Mouse (Mus musculus) lung, postnatal 0 days (tissue): ENCODE measurements around the gene Rbm24. TPM values are rescaled to one million over a fixed set of nuclear protein-coding genes. Genes with fewer than 3 reads are reported as not detected.

Experiments
- ATAC-seq: fragments of 200-750 bp; cut with Nextera tagmentation; 2 replicates; pipeline ENCODE4 v1.8.0; 2017; ENCODE audit warnings: moderate library complexity
- DNase-seq: peaks from one replicate; pipeline ENCODE4 v3.0.0-alpha.2; 2016; ENCODE audit warnings: low spot score
- H3K27ac ChIP-seq: fragments of 300-500 bp; sonication (generic); 2 replicates; pipeline ENCODE4 v1.5.1; 2014; ENCODE audit warnings: antibody characterized with exemption, mild to moderate bottlenecking, low read length, mixed read lengths
- H3K27me3 ChIP-seq: fragments of 300-500 bp; sonication (generic); replicated peaks from 2 replicates; pipeline ENCODE4 v1.6.1; 2014; ENCODE audit warnings: low read length, mixed read lengths; ENCODE audit not compliant: insufficient read depth
- H3K36me3 ChIP-seq: fragments of 300-500 bp; sonication (generic); 2 replicates; pipeline ENCODE4 v1.6.1; 2014; ENCODE audit warnings: low read length, mixed read lengths; ENCODE audit not compliant: insufficient read depth
- H3K4me1 ChIP-seq: fragments of 300-500 bp; sonication (generic); 2 replicates; pipeline ENCODE4 v1.6.1; 2014; ENCODE audit warnings: antibody characterized with exemption, low read depth, low read length, mixed read lengths; ENCODE audit not compliant: insufficient read depth
- H3K4me2 ChIP-seq: fragments of 300-500 bp; sonication (generic); replicated peaks from 2 replicates; pipeline ENCODE4 v1.6.1; 2014; ENCODE audit warnings: low read depth, mild to moderate bottlenecking, low read length, moderate library complexity, mixed read lengths
- H3K4me3 ChIP-seq: fragments of 300-500 bp; sonication (generic); 2 replicates; pipeline ENCODE4 v1.5.1; 2014; ENCODE audit warnings: low read depth, low read length
- H3K9ac ChIP-seq: fragments of 300-500 bp; sonication (generic); replicated peaks from 2 replicates; pipeline ENCODE4 v1.6.1; 2014; ENCODE audit warnings: low read depth, mild to moderate bottlenecking
- H3K9me3 ChIP-seq: fragments of 300-500 bp; sonication (generic); 2 replicates; pipeline ENCODE4 v1.6.1; 2016; ENCODE audit warnings: low read length, mixed read lengths
- CTCF ChIP-seq: IDR thresholded peaks from 2 replicates; pipeline ENCODE4 v1.5.1; 2016; ENCODE audit warnings: antibody characterized with exemption, mild to moderate bottlenecking
- EP300 ChIP-seq: IDR thresholded peaks from 2 replicates; pipeline ENCODE4 v1.6.1; 2016; ENCODE audit warnings: antibody characterized with exemption, mild to moderate bottlenecking, control low read depth
- WGBS: fragments of 180-500 bp; shearing (Covaris S2); extraction: QIAGEN DNeasy Blood & Tissue Kit; methylation state at CpG from one replicate; pipeline ENCODE4 v1.1.7; 2014; 5-methylcytosine and 5-hydroxymethylcytosine counted together
- polyA plus RNA-seq: library from polyadenylated mRNA; unstranded; fragments of >200 nt; fragmentation: Nextera tagmentation; extraction: Ambion mirVana; gene quantifications from 2 replicates; pipeline ENCODE4 v1.2.1, GENCODE M21; 2015

Gene Rbm24
- polyA plus RNA-seq: 2.5 and 2.9 TPM in 2 replicates

DNA sequence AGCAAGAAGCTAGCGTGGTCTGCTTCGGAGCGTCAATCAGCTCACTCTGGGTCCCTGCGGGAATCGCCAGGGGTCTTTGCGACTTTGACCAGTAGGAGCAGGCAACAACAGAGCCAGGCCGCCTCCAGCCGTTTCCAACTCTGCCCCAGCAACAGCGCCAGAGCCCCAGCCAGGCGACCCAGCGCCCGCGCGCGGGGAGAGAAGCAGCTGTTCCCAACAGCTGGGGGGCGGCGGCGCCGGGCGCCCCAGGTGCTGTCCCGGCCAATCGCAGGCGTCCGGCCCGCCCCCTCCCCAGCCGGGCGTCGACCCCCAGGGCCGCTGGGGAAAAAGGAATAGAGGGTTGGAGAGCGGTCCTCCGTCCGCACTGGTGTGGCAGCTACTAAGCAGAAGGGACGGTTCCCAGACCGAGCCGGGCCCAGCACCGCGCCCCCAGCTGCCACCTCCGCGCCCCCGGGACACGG is at the start of gene Rbm24:
Gene Rbm24, plus strand, starts transcription at position 294 of the 461 bp plus-strand sequence.
- Histone ChIP-seq H3K4me2 (peak within 1 kb of the TSS; percentile 84), H3K9ac (peak within 1 kb of the TSS; percentile 48), H3K36me3 (no peaks in the 10 kb centered on the region), H3K4me3 (peak within 1 kb of the TSS; percentile 59), H3K9me3 (no peaks in the 10 kb centered on the region), H3K27me3 (no peaks in the 10 kb centered on the region), H3K4me1 (no peaks in the 10 kb centered on the region), H3K27ac (0 out of 2 replicates have a peak within 1 kb of the TSS, but pooled peaks have one; percentile 20)
- peak; percentile 55 for DNase-seq
- 1% methylated on average over 37 of the region's 41 CpGs for WGBS
- TF ChIP-seq CTCF: peak; percentile 13; the same call in 1 of the 2 replicates
- TF ChIP-seq EP300: no peak
- ATAC-seq: peak; percentile 83

DNA sequence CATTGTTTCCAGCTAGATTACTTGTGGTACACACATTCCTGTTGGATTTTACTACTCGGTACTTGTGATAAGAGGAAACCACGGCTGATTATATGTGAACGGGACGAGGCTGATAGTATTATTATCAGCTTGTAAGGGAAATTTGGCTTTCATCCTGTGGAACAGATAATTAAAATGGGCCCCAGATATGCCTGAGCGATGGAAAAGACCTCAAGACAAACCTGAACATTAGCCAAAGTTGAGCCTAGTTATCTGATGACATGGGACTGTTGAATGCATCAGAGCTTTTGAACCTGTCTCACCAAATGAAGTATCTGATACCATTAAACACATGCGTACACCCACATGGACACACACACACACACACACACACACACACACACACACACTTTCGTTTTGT is 45.4 kb upstream of the Rbm24 start:
- Histone ChIP-seq H3K27ac (no peak overlapping the region), H3K4me2 (no peak overlapping the region)

DNA sequence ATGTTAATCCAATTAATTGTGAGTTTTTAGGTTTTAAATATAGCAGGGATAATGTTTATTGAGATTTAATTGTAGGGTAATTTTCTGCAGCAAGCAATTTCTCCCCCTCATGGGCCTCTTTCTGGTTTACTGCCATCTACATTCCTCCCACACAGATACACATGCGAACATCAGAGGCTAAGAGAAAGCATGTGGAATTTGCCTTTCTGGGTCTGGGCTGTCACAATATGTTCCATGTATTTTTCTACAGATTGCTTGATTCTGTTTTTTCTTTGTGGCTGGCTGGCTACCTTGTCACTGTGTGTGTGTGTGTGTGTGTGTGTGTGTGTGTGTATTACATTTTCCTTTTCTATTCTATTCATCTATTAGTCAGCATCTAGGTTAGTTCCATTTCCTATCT is 42.9 kb upstream of the Rbm24 start:
- no peak overlapping the region for H3K4me2 ChIP-seq
- TF ChIP-seq EP300 (no peak), CTCF (no peak)
- H3K27ac ChIP-seq: no peak overlapping the region
- no peaks in the 10 kb centered on the region for H3K4me1 ChIP-seq
- no peaks in the 10 kb centered on the region for H3K36me3 ChIP-seq
- DNase-seq: no peak
- no peaks in the 10 kb centered on the region for H3K27me3 ChIP-seq
- 69% methylated on average over 1 of the region's 1 CpGs for WGBS
- H3K9me3 ChIP-seq: no peaks in the 10 kb centered on the region
- no peak overlapping the region for H3K9ac ChIP-seq
- ATAC-seq: no peak
- no peak overlapping the region for H3K4me3 ChIP-seq

More for the DNA sequence above, 45.4 kb upstream of the Rbm24 start:
- Histone ChIP-seq H3K9me3 (no peaks in the 10 kb centered on the region), H3K9ac (no peak overlapping the region), H3K4me3 (no peak overlapping the region), H3K27me3 (no peaks in the 10 kb centered on the region), H3K36me3 (no peaks in the 10 kb centered on the region), H3K4me1 (no peaks in the 10 kb centered on the region)
- WGBS: 61% methylated on average over 7 of the region's 7 CpGs
- ATAC-seq (no peak), DNase-seq (no peak)
- no peak for TF ChIP-seq EP300
- no peak for TF ChIP-seq CTCF

DNA sequence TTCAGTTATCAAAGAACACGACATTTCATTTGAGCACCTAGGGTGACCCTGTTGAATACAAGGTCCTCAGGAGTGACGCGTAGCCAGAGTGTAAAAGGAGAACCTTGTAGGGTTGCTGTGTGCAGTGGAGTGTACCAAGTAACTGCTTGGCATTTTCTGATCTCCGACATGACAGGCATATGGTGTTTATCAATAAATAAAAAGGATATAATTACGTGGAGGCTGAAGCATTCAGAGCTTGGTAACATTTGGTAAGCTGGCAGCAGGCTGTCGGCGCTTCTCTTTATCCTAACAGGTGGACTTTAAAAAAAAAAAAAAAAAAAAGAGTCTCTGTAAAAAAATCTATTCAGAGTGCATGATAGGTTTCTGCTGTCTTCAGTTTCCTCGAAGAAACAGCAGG is 30.8 kb upstream of the Rbm24 start:
- no peaks in the 10 kb centered on the region for H3K27me3 ChIP-seq
- H3K4me1 ChIP-seq: no peaks in the 10 kb centered on the region
- H3K9ac ChIP-seq: no peak overlapping the region
- H3K9me3 ChIP-seq: no peaks in the 10 kb centered on the region
- no peak for DNase-seq
- WGBS: 84% methylated on average over 8 of the region's 8 CpGs
- TF ChIP-seq CTCF (no peak), EP300 (no peak)
- H3K4me3 ChIP-seq: no peak overlapping the region
- no peaks in the 10 kb centered on the region for H3K36me3 ChIP-seq
- no peak overlapping the region for H3K4me2 ChIP-seq
- no peak for ATAC-seq
- H3K27ac ChIP-seq: no peak overlapping the region

DNA sequence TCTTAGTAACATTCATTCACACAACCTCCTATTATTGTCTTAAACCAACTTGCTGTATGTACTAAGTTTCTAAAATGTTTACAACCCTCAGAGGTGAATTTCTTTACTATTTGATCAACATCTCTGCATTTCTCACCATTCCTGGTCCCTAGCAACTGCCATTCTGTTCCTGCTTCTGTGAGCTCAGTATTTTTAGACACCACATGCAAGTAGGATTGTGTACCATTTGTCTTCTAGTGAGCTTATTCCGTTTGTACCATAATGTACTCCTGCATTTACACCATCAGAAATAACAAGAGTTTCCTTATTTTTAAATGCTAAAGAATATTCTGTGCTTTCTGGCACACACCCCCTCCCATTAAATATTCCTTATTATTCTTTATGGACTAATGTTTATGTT is 26.6 kb upstream of the Rbm24 start:
- DNase-seq (no peak), ATAC-seq (no peak)
- Histone ChIP-seq H3K4me2 (no peak overlapping the region), H3K9me3 (no peaks in the 10 kb centered on the region), H3K9ac (no peak overlapping the region), H3K4me1 (no peaks in the 10 kb centered on the region), H3K27ac (no peak overlapping the region), H3K36me3 (no peaks in the 10 kb centered on the region), H3K27me3 (no peaks in the 10 kb centered on the region), H3K4me3 (no peak overlapping the region)
- TF ChIP-seq CTCF (no peak), EP300 (no peak)
- WGBS: 69% methylated on average over 1 of the region's 1 CpGs

DNA sequence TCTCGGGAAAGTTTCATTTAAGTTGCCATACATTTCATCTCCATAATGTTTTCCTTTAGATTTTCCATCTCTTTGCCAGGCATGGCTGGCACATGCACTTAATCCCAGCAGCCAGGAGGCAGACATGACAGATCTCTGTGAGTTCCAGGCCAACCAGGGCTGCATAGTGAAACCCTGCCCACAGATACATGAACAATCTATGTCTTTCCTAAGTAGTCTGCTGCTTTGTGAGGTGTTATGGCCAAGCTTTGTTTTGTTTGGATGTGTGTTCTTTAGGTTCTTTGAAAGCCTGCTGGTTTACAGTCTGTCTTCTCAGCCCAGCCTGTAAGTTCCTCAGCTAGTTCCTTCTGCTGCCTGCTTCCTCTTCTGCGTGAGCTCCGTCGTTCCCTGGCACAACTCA is 25.3 kb upstream of the Rbm24 start:
- no peak overlapping the region for H3K4me3 ChIP-seq
- no peak for ATAC-seq
- no peak for TF ChIP-seq CTCF
- no peak for TF ChIP-seq EP300
- no peaks in the 10 kb centered on the region for H3K9me3 ChIP-seq
- no peaks in the 10 kb centered on the region for H3K27me3 ChIP-seq
- 80% methylated on average over 4 of the region's 4 CpGs for WGBS
- H3K36me3 ChIP-seq: no peaks in the 10 kb centered on the region
- H3K9ac ChIP-seq: no peak overlapping the region
- DNase-seq: no peak
- H3K27ac ChIP-seq: no peak overlapping the region
- no peaks in the 10 kb centered on the region for H3K4me1 ChIP-seq
- no peak overlapping the region for H3K4me2 ChIP-seq

DNA sequence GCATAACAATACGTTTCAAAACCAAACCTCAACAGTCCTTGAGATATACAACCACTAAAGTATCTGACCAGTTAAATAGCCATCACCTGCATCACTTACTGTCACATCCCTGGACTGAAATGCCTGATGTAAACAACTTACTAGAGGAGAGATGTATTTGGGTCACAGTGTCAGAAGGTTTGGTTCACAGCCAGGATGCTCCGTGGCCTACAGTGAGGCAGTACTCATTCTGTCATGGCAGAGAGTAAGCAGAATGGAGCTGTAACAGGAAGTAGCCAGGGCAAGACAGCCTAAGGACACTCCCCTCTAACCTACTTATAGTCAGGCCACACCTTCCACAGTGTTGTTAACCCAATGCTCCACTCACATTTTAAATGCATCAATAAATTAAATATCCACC is 24.3 kb upstream of the Rbm24 start:
- TF ChIP-seq CTCF: no peak
- TF ChIP-seq EP300: no peak
- no peaks in the 10 kb centered on the region for H3K9me3 ChIP-seq
- ATAC-seq: no peak
- no peaks in the 10 kb centered on the region for H3K4me1 ChIP-seq
- no peaks in the 10 kb centered on the region for H3K27me3 ChIP-seq
- WGBS: 53% methylated on average over 2 of the region's 2 CpGs
- no peak overlapping the region for H3K4me3 ChIP-seq
- no peak overlapping the region for H3K4me2 ChIP-seq
- DNase-seq: no peak
- no peak overlapping the region for H3K9ac ChIP-seq
- no peaks in the 10 kb centered on the region for H3K36me3 ChIP-seq
- no peak overlapping the region for H3K27ac ChIP-seq
